Mouse (Mus musculus) liver, embryonic 13.5 days (tissue): ENCODE results near the gene Jmjd7. TPM values are rescaled to one million over a fixed set of nuclear protein-coding genes. Genes with fewer than 3 reads are reported as not detected.

ENCODE experiments used
- ATAC-seq: fragments of 200-750 bp; cut with Nextera tagmentation; 2 replicates; pipeline ENCODE4 v1.8.0; 2017; ENCODE audit warnings: low read depth, mild to moderate bottlenecking, moderate number of reproducible peaks, moderate library complexity
- DNase-seq: peaks from one replicate; pipeline ENCODE4 v3.0.0; 2022
- H3K27ac ChIP-seq: fragments of 300-500 bp; sonication (generic); 2 replicates; pipeline ENCODE4 v1.5.1; 2015; ENCODE audit warnings: moderate library complexity, mild to moderate bottlenecking, inconsistent platforms
- H3K27me3 ChIP-seq: fragments of 300-500 bp; sonication (generic); 2 replicates; pipeline ENCODE4 v1.6.1; 2015; ENCODE audit warnings: mild to moderate bottlenecking, inconsistent platforms
- H3K36me3 ChIP-seq: fragments of 300-500 bp; sonication (generic); 2 replicates; pipeline ENCODE4 v1.6.1; 2015; ENCODE audit warnings: mild to moderate bottlenecking, inconsistent platforms
- H3K4me1 ChIP-seq: fragments of 300-500 bp; sonication (generic); replicated peaks from 2 replicates; pipeline ENCODE4 v1.6.1; 2015; ENCODE audit warnings: inconsistent platforms
- H3K4me2 ChIP-seq: fragments of 300-500 bp; sonication (generic); 2 replicates; pipeline ENCODE4 v1.6.1; 2015; ENCODE audit warnings: inconsistent platforms, mild to moderate bottlenecking, moderate library complexity
- H3K4me3 ChIP-seq: fragments of 300-500 bp; sonication (generic); replicated peaks from 2 replicates; pipeline ENCODE4 v1.5.1; 2015; ENCODE audit warnings: mild to moderate bottlenecking, inconsistent platforms
- H3K9ac ChIP-seq: fragments of 300-500 bp; sonication (generic); 2 replicates; pipeline ENCODE4 v1.6.1; 2015; ENCODE audit warnings: mild to moderate bottlenecking, inconsistent platforms
- H3K9me3 ChIP-seq: fragments of 300-500 bp; sonication (generic); replicated peaks from 2 replicates; pipeline ENCODE4 v1.6.1; 2016; ENCODE audit warnings: inconsistent platforms
- WGBS: fragments of 180-500 bp; shearing (Covaris S2); methylation state at CpG from one replicate; pipeline ENCODE4 v1.1.7; 2015; ENCODE audit not compliant: insufficient replicate concordance; 5-methylcytosine and 5-hydroxymethylcytosine counted together
- polyA plus RNA-seq: library from polyadenylated mRNA; unstranded; fragments of >200 nt; fragmentation: Nextera tagmentation; extraction: Ambion mirVana; gene quantifications from 2 replicates; pipeline ENCODE4 v1.2.1, GENCODE M21; 2015

Jmjd7 gene
- polyA plus RNA-seq, 1 experiment from 2014 or later = 8.2 TPM

DNA sequence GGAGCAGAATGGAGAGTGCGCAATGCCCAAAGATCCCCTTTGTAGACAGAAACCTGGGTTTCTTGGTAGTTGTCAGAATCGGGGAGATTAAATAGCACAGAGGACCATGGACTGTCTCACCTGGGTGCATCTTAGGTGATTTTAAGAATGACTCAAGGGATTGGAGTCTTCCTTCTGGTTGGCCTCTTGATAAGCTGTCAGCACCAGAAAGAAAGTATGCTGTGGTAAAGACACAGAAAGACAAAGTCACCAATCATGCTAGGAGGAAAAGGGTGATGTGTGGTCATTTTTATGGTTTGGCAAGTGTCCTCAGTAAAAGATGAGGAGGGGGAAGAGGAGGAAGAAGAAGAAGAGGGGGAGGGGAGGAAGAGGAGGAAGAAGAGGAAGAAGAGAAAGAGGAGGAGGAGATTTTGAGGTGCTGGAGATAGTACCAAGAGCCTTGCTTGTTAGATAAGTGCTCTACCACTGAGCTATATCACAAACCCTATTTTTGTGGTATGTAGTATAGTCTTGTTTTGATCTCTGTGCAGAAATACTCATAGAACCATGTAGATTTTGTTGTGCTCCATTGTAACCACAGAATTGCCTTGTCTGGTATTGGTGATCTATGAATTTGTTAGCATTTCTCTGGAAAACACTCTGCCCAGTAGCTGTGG, 13.3 kb upstream of the Jmjd7 start:
- Histone ChIP-seq H3K4me2 (no peak overlapping the region), H3K27me3 (no peaks in the 10 kb centered on the region), H3K36me3 (peaks cover 5% of the 10 kb centered on the region; the same call in 1 of the 2 replicates), H3K4me3 (no peak overlapping the region), H3K4me1 (peaks cover 42% of the 10 kb centered on the region), H3K27ac (no peak overlapping the region), H3K9ac (no peak overlapping the region), H3K9me3 (no peaks in the 10 kb centered on the region)
- WGBS = 81% methylated on average over 2 of the region's 2 CpGs
- no peak for DNase-seq
- no peak for ATAC-seq

DNA sequence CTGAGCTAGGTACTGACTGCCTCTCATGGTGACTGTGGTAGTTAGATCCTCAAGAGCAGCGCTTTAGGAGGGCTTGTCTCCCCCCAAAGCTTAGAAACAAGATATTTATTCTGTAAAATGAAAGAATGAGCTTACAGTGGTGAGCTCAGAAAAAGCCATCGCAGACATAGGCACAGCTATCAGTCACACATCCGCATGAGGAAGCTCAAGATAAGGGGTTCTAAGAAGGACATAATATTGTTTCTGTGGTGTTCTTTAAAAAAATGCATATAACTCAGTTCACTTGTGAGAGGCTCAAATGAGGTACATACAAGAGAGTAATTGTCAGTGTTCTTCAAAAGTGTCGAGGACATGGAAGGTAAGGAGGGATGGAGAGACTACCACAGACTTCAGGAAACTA, 11.4 kb upstream of the Jmjd7 start:
- H3K36me3 ChIP-seq = peaks cover 8% of the 10 kb centered on the region; the same call in 1 of the 2 replicates
- WGBS = 35% methylated on average over 4 of the region's 4 CpGs

DNA sequence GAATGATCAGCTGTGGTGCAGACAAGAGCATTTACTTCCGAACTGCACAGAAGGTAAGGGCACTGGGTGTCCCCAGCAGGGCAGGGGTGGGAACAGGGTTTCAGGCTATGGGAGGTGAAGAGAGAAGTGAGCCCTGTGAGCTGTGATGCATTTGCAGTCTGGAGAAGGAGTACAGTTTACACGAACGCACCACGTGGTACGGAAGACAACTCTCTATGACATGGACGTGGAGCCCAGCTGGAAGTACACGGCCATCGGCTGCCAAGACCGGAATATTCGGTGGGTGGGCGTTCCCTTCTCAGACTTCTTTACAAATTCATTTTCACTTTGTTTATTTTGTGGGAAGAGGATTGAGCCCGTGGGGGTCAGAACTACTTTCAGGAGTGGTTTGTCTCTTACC, 9.7 kb upstream of the Jmjd7 start:
- H3K9ac ChIP-seq = no peak overlapping the region
- no peak for ATAC-seq
- no peak overlapping the region for H3K4me2 ChIP-seq
- no peak overlapping the region for H3K27ac ChIP-seq
- 90% methylated on average over 12 of the region's 12 CpGs for WGBS
- H3K9me3 ChIP-seq = no peaks in the 10 kb centered on the region
- H3K36me3 ChIP-seq = peaks cover 19% of the 10 kb centered on the region; the same call in 1 of the 2 replicates
- no peak overlapping the region for H3K4me3 ChIP-seq
- DNase-seq = no peak
- H3K4me1 ChIP-seq = peaks cover 50% of the 10 kb centered on the region
- H3K27me3 ChIP-seq = no peaks in the 10 kb centered on the region

More for the DNA sequence above, 11.4 kb upstream of the Jmjd7 start:
- DNase-seq (no peak), ATAC-seq (peak; percentile 60; the same call in 1 of the 2 replicates)
- no peaks in the 10 kb centered on the region for H3K9me3 ChIP-seq
- H3K27ac ChIP-seq = no peak overlapping the region
- H3K4me2 ChIP-seq = no peak overlapping the region
- H3K9ac ChIP-seq = no peak overlapping the region
- peaks cover 51% of the 10 kb centered on the region for H3K4me1 ChIP-seq
- H3K27me3 ChIP-seq = no peaks in the 10 kb centered on the region
- H3K4me3 ChIP-seq = no peak overlapping the region

DNA sequence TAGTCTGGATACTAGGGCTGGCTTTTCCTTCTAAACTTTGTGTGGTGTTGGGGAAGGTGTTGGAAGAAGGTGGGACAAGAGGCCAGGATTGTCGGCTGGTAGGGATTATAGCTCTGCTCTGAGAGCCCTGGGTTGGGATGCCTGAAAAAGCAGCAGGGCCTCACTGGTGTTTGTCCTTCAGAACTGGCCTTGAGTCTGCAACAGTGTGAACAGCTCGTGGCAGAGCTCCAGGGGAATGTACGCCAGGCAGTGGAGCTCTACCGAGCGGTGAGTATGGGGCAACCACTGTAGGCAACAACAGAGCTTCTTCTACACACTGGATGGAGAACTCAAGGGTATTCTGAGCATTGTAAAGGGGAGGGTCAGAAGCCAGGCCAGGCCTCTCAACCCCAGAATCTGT, 2.9 kb upstream of the Jmjd7 start:
- H3K9me3 ChIP-seq = no peaks in the 10 kb centered on the region
- H3K27me3 ChIP-seq = no peaks in the 10 kb centered on the region
- H3K36me3 ChIP-seq = peaks cover 10% of the 10 kb centered on the region; the same call in 1 of the 2 replicates
- H3K4me1 ChIP-seq = peaks cover 34% of the 10 kb centered on the region
- DNase-seq = no peak
- no peak overlapping the region for H3K9ac ChIP-seq
- no peak for ATAC-seq
- no peak overlapping the region for H3K4me3 ChIP-seq
- no peak overlapping the region for H3K27ac ChIP-seq
- no peak overlapping the region for H3K4me2 ChIP-seq
- 72% methylated on average over 5 of the region's 5 CpGs for WGBS

DNA sequence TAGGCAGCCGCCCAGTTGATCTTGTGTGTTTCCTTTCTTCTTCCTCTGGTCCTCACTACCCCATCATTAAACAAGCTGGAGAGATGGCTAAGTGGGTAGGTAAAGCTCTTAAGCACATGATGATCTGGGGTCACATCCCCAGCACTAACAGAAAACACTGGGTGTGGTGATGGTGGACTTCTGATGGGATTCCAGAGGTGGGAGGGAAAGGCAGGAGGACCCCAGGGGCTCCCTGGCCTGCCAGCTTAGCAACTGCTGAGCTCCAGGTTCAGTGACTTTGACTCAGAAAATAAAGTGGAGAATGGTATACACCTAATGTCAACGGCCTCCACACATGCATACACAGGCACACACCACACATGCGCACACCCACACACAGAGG, 658 bp downstream of the Jmjd7 start:
- Histone ChIP-seq H3K9ac (peak overlapping the region; percentile 79), H3K36me3 (peaks cover 17% of the 10 kb centered on the region), H3K4me1 (peaks cover 44% of the 10 kb centered on the region), H3K4me2 (peak overlapping the region; percentile 75), H3K9me3 (no peaks in the 10 kb centered on the region), H3K27me3 (no peaks in the 10 kb centered on the region), H3K27ac (peak overlapping the region; percentile 74), H3K4me3 (peak overlapping the region; percentile 67)
- 57% methylated on average over 3 of the region's 3 CpGs for WGBS
- ATAC-seq = no peak
- DNase-seq = no peak

DNA sequence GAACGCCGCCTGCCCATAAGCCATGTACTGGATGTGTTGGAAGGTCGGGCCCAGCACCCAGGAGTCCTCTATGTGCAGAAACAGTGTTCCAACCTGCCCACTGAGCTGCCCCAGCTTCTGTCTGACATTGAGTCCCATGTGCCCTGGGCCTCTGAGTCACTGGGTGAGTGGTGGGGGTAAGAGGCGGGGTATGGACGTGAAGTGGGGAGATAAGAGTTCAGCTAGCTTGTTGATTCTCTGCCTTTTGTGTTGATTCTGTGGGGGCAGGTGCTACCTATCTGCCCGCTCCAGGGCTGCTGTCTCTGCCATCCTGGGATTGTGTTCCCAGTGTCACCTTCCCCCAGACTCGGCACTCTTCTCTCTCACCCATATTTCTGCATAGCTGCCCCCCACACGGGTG, 3.1 kb downstream of the Jmjd7 start:
- Histone ChIP-seq H3K36me3 (peaks cover 19% of the 10 kb centered on the region), H3K27ac (no peak overlapping the region), H3K4me3 (no peak overlapping the region), H3K4me2 (peak overlapping the region; percentile 1; the same call in 1 of the 2 replicates), H3K9me3 (no peaks in the 10 kb centered on the region), H3K4me1 (peaks cover 44% of the 10 kb centered on the region), H3K9ac (no peak overlapping the region), H3K27me3 (no peaks in the 10 kb centered on the region)
- ATAC-seq = peak; percentile 56
- DNase-seq = no peak
- WGBS = 40% methylated on average over 8 of the region's 8 CpGs

DNA sequence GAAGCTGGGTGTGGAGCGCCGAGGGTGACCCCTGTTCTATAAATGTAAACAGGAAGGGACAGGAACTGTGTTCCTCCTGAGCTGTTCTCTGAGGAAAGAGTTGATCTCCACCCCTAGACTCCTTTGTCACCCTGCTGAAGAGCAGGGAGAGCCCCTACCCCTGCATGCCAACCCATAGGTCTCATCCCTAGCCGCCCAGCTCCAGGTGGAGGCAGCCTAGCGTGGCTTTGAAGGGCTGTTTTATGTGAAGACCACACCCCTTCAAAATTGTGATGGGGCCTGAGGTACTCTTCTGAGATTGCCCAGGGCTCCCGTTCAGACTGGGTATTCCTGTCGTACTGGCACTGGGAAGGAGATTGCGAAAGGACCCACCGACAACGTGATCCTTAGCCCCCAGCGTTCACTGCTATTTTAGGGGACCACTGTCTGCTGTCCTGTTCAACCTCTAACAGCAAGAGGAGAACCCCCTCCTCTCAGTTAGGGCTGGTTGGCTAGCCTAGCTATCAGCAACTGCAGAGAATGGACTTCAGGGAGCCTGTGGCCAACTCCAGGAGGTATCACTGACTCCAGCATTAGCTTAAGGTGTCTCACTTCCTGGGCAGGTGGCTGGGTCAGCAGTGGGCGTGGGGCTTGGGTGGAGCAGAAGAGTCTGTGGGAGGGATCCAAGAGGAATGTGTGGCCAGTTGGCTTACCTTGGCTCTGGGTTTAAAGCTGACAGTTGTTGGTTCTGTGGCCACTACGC, 5.6 kb downstream of the Jmjd7 start, which contains the start of gene Pla2g4b:
Gene Pla2g4b, plus strand, starts transcription at position 692 of the 742 bp plus-strand sequence.
- H3K27ac ChIP-seq = no peak within 1 kb of the TSS
- H3K36me3 ChIP-seq = peaks cover 27% of the 10 kb centered on the region
- H3K4me1 ChIP-seq = peaks cover 33% of the 10 kb centered on the region
- no peak within 1 kb of the TSS for H3K4me3 ChIP-seq
- H3K27me3 ChIP-seq = no peaks in the 10 kb centered on the region
- H3K9me3 ChIP-seq = no peaks in the 10 kb centered on the region
- no peak within 1 kb of the TSS for H3K9ac ChIP-seq
- no peak for DNase-seq
- WGBS = 82% methylated on average over 12 of the region's 12 CpGs
- no peak within 1 kb of the TSS for H3K4me2 ChIP-seq
- ATAC-seq = no peak

DNA sequence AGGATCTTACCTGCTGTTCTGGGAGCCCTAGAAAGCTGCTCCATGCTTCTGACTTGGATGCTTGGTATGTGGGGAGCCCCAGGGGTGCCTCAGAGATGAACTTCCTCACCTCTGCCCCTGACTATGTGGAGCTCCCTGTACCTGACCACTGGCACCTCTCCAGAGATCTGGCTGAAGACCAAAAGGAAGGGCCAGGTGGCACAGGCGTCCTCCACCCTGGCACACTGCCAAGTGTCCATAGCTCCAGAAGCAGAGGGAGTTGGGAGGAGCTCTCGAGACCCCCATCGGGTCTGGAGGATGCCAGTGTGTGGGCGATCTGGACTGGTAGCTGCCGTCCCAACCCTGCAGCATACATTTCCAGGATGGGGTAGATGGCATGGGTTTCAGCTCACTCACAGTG, 6.4 kb downstream of the Jmjd7 start:
- Histone ChIP-seq H3K4me3 (no peak overlapping the region), H3K4me2 (no peak overlapping the region), H3K9ac (no peak overlapping the region), H3K27ac (no peak overlapping the region), H3K9me3 (no peaks in the 10 kb centered on the region), H3K4me1 (peaks cover 25% of the 10 kb centered on the region), H3K36me3 (peaks cover 29% of the 10 kb centered on the region), H3K27me3 (no peaks in the 10 kb centered on the region)
- no peak for ATAC-seq
- 80% methylated on average over 5 of the region's 5 CpGs for WGBS
- DNase-seq = no peak

DNA sequence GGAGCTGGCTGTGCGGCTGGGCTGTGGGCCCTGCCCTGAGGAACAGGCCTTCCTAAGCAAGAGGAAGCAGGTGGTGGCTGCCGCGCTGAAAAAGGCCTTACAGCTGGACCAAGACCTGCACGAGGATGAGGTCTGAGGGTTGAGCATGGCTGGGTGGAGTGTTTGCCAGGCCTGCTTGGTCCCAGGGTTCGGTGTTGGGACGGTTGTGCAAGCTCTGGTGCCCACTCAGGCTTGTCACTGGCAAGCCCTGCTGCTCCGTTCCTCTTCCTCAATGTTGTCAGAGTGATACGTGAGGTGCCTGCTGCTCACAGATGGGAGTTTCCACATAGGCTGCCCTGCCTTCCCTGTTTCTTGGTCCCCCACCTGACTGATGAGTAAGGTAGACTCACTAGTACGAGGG, 10.5 kb downstream of the Jmjd7 start:
- Histone ChIP-seq H3K27ac (no peak overlapping the region), H3K27me3 (no peaks in the 10 kb centered on the region), H3K36me3 (peaks cover 46% of the 10 kb centered on the region), H3K9ac (no peak overlapping the region), H3K4me3 (no peak overlapping the region), H3K4me2 (no peak overlapping the region), H3K4me1 (no peaks in the 10 kb centered on the region), H3K9me3 (no peaks in the 10 kb centered on the region)
- no peak for DNase-seq
- 73% methylated on average over 9 of the region's 9 CpGs for WGBS
- ATAC-seq = no peak

DNA sequence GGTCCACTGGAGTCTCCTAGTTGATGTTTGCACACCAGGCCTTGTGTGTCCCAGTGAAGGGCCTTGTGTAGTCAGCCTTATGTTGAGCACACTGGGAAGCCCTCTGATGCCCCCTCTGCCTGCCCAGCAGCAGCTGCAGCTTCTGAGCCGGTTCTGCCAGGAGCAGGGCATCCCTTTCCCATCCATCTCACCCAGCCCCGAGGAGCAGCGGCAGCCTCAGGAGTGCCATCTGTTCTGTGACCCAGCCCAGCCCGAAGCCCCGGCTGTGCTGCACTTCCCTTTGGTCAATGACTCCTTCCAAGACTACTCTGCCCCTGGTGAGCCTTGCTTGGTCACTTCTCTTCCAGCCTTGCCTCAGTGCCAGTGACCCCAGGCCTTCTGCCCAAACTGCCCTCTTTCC, 13.7 kb downstream of the Jmjd7 start:
- H3K4me1 ChIP-seq = peaks cover 6% of the 10 kb centered on the region; the same call in 1 of the 2 replicates
- ATAC-seq (no peak), DNase-seq (no peak)
- no peak overlapping the region for H3K4me3 ChIP-seq
- H3K9ac ChIP-seq = no peak overlapping the region
- no peak overlapping the region for H3K4me2 ChIP-seq
- WGBS = 79% methylated on average over 5 of the region's 5 CpGs
- H3K27me3 ChIP-seq = no peaks in the 10 kb centered on the region
- no peak overlapping the region for H3K27ac ChIP-seq
- peaks cover 41% of the 10 kb centered on the region for H3K36me3 ChIP-seq
- no peaks in the 10 kb centered on the region for H3K9me3 ChIP-seq

DNA sequence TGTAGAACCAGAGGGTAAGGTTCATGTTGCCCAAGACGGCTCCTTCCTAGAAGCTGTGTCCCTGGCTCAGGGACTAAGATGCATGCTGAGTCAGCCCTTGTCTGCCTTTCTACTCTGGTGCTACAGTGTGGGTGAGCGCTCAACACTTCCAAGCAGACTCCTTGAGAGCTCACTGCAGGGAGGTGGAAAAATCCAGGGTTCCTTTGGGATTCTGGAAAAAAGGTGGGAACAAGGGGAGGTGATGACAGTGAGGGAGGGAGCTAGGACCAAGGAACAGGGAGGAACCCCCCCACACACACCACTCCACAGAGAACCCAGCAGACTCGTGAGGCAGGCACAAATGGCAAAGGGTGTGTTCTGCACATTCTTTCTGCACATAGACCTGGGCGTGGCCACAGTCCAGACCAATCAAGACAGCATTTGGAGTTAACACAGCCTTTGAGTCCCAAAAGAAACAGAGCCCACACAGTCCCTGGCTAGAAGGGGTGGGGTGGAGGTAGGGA, 16.9 kb downstream of the Jmjd7 start:
- Histone ChIP-seq H3K27ac (no peak overlapping the region), H3K36me3 (peaks cover 29% of the 10 kb centered on the region), H3K27me3 (peaks cover 4% of the 10 kb centered on the region; the same call in 1 of the 2 replicates), H3K4me2 (no peak overlapping the region), H3K9ac (no peak overlapping the region; the same call in 1 of the 2 replicates), H3K4me1 (peaks cover 6% of the 10 kb centered on the region; the same call in 1 of the 2 replicates), H3K4me3 (no peak overlapping the region), H3K9me3 (no peaks in the 10 kb centered on the region)
- 43% methylated on average over 4 of the region's 4 CpGs for WGBS
- DNase-seq (no peak), ATAC-seq (no peak)
